Mouse (Mus musculus) frontal cortex, postnatal 36 days (tissue): ENCODE measurements around the gene Klhl35.
A peak's percentile ranks its signal among the peaks of the same experiment; 100 is the strongest.

Experiments used
- DNase-seq, 2 experiments: peaks; one replicate each; pipeline ENCODE4 v3.0.0; 2022; ENCODE audit warnings: low spot score in 2 of 2

Klhl35 gene

GRCm38 (mm10) chr7:99465811-99466210 lies at the start of gene Klhl35:
Gene Klhl35, plus strand, starts transcription at chr7:99466004.
- no peak for DNase-seq

- no peak for DNase-seq
These were observed 46.5 kb upstream of the Klhl35 start for GRCm38 (mm10) chr7:99419311-99419710.

- DNase-seq = no peak
These were observed 44.8 kb upstream of the Klhl35 start for GRCm38 (mm10) chr7:99421006-99421405.

- no peak for DNase-seq
These were observed 41.2 kb upstream of the Klhl35 start for GRCm38 (mm10) chr7:99424538-99425155.

GRCm38 (mm10) chr7:99425706-99426105 lies 40.1 kb upstream of the Klhl35 start:
- no peak for DNase-seq

- no peak for DNase-seq
These were observed 38.8 kb upstream of the Klhl35 start for GRCm38 (mm10) chr7:99427031-99427430.

- no peak for DNase-seq
These were observed 37.8 kb upstream of the Klhl35 start for GRCm38 (mm10) chr7:99427987-99428386.

- DNase-seq = no peak
These were observed 37.0 kb upstream of the Klhl35 start for GRCm38 (mm10) chr7:99428836-99429235.

GRCm38 (mm10) chr7:99429786-99430185 lies 36.0 kb upstream of the Klhl35 start:
- no peak for DNase-seq

GRCm38 (mm10) chr7:99430246-99430645 lies 35.6 kb upstream of the Klhl35 start:
- no peak for DNase-seq

- DNase-seq = peak; percentile 59 to 68
These were observed 33.6 kb upstream of the Klhl35 start for GRCm38 (mm10) chr7:99432248-99432647.

- no peak for DNase-seq
These were observed 32.9 kb upstream of the Klhl35 start for GRCm38 (mm10) chr7:99432863-99433262.

- DNase-seq = no peak
These were observed 31.0 kb upstream of the Klhl35 start for GRCm38 (mm10) chr7:99434672-99435250.

- no peak for DNase-seq
These were observed 29.3 kb upstream of the Klhl35 start for GRCm38 (mm10) chr7:99436530-99436929.

- DNase-seq = no peak
These were observed 26.9 kb upstream of the Klhl35 start for GRCm38 (mm10) chr7:99438881-99439280.

- DNase-seq = no peak
These were observed 24.2 kb upstream of the Klhl35 start for GRCm38 (mm10) chr7:99441534-99442072.

- no peak for DNase-seq
These were observed 22.6 kb upstream of the Klhl35 start for GRCm38 (mm10) chr7:99443164-99443563.

GRCm38 (mm10) chr7:99444012-99444411 lies 21.8 kb upstream of the Klhl35 start:
- no peak for DNase-seq

- no peak for DNase-seq
These were observed 20.0 kb upstream of the Klhl35 start for GRCm38 (mm10) chr7:99445833-99446232.

- no peak for DNase-seq
These were observed 18.5 kb upstream of the Klhl35 start for GRCm38 (mm10) chr7:99447323-99447722.

GRCm38 (mm10) chr7:99448619-99449018 lies 17.2 kb upstream of the Klhl35 start:
- no peak for DNase-seq

GRCm38 (mm10) chr7:99449063-99449462 lies 16.7 kb upstream of the Klhl35 start:
- DNase-seq = no peak

GRCm38 (mm10) chr7:99449751-99450150 lies 16.1 kb upstream of the Klhl35 start:
- no peak for DNase-seq
